Mouse (Mus musculus) erythroid progenitor cell, adult 5-6 weeks (primary cell): ENCODE measurements around the gene Hoxc6. TPM values are rescaled to one million over a fixed set of nuclear protein-coding genes. Genes with fewer than 3 reads are reported as not detected.

Experiments used
- ATAC-seq: replicated peaks from 2 replicates; pipeline ENCODE4 v1.8.0; 2016; ENCODE audit warnings: moderate number of reproducible peaks, mild to moderate bottlenecking, moderate TSS enrichment, inconsistent platforms; ENCODE audit not compliant: poor library complexity, low FRiP score, severe bottlenecking
- total RNA-seq, 2 experiments: library from RNA; stranded (forward) in 1 of 2; stranded (reverse) in 1 of 2; fragments of 150-400 nt in 1 of 2; fragments of 186-747, 209-891 nt in 1 of 2; gene quantifications; 2 replicates each; pipeline versions ENCODE4 v1.2.3 to v1.2.4; 2015 to 2017; ENCODE audit warnings: low replicate concordance in 2 of 2

The Hoxc6 gene
- total RNA-seq, 2 experiments from 2014 or later: not detected

DNA sequence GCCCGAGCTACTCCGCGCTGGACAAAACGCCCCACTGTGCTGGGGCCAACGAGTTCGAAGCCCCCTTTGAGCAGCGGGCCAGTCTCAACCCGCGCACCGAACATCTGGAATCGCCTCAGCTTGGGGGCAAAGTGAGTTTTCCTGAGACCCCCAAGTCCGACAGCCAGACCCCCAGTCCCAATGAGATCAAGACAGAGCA lies 30.8 kb upstream of the Hoxc6 start, which contains the start of gene Hoxc5:
Gene Hoxc5 (plus strand): TSS at position 132 of the 199 bp plus-strand sequence.
- ATAC-seq: no peak

DNA sequence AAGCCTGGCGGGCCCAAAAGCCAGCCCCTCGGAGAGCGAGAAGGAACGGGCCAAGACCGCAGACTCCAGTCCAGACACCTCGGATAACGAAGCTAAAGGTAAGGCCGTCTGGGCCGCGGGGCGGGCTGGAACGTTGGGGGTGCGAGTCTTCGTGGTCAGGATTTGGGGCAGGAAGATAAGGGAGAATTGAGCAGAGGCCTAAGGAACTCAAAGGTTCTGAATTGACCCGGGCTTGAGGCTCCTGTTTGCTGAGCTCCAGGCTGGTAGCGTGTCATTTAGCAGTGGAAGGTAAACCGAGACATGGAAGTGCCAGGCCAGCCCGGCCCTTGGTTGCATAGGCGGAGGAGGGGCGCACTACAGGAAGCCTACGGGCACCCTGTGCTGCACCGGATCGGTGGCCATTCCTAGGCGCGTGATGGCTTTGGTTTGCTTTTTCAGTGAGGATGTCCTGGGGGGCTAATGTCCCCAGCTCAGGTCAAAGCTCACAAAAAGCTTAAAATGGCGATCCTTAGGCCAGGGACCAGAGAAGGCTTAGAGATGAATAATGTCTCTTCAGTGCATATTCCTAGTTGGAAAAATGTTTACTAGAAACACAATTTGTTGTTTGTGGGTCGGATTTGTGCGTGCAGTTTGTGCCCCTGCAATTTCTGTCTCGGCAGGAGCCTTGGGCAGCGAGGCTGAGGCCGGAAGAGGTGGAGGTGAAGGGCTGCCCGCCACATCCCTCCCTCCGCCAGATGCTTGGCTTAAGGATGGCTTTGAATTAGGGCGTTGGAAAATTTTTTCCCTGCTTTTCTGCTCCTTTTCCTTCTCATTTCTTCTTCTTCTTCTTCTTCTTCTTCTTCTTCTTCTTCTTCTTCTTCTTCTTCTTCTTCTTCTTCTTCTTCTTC lies 30.3 kb upstream of the Hoxc6 start:
- no peak for ATAC-seq

DNA sequence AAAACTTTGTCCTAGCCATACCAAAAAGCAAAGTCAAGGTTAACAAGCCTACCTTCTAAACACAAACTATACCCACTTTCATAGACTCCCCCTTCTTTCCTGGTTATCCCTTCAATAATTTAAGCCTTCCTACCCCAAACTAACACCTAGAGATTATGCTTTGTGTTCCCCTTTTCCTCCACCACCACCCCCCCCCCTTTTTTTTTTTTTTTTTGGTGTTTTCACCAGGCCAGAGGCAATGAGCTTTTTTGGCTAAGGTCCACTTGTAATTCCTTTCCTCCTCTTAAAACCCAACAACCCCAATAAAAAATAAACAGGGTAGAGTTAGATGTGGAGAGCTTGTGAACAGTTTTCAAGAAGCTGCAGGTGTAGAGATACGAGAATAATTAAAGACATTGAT lies 28.8 kb upstream of the Hoxc6 start:
- ATAC-seq: no peak

DNA sequence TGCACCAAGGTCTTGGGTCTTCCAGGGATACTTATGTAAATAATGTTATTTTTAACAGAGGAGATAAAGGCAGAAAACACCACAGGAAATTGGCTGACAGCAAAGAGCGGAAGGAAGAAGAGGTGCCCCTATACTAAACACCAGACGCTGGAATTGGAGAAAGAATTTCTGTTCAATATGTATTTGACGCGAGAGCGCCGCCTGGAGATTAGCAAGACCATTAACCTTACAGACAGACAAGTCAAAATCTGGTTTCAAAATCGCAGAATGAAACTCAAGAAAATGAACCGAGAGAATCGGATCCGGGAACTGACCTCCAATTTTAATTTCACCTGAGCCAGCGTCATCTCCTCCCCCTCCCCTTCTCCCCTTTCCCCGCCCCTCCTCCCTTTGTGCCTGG lies 27.3 kb upstream of the Hoxc6 start:
- ATAC-seq: no peak

DNA sequence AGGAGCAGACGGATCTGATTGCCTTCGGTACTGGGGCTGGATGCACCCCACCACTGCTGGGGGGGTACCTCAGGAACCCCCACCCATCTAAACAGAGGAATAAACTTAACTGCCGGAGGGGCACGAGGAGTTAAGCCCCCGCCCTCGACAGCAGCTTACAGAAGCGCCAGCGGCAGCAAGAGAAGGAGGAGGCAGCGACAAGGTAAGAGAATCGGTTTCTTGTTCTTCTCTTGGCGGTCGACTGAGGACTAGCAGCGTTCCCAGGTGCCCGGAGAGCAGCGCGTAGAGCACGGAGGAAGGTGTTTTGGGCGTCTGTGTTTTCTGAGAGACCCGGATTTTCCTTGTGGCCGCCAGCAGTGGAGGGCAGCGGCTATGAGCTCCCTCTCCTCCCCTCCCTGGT lies 25.8 kb upstream of the Hoxc6 start:
- no peak for ATAC-seq

DNA sequence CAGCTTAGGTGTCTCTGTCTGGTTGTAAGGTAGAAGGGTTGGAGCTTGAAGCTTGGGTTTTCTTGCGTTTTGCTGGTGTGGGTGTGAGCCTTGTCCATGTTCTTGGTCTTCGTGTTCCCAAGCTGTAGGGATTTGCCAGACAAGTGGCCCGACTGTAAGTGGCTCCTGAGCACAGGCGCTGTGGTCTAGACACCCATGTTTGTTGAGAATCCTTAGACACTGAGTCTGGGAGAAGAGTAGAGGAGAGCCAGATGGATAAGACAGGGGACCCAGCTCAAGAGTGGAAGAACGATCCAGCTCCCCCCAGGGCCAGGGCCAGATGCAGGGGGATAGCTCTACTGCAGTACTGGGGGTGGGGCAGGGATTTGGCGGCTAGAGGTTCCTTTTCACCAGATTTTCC lies 25.3 kb upstream of the Hoxc6 start:
- ATAC-seq: no peak

DNA sequence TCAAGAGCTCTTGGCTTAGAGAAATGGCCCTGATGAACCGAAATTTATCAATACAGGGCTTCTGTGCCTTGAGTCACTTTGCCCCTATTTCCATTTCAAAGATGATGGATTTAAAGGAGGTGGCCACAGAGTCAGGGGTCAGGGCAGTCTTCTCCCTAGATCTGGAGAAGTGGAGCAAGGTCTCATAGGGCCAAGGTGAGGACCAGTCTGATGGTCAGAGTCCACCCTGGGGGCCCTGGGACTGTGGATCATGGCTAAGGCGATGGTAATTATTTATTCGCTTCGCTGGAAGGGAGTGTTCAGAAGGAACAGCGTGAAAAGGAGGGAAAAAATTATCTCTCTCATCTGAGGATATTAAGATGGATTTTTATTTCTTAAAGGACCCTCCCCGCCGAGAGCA lies 23.0 kb upstream of the Hoxc6 start:
- no peak for ATAC-seq

DNA sequence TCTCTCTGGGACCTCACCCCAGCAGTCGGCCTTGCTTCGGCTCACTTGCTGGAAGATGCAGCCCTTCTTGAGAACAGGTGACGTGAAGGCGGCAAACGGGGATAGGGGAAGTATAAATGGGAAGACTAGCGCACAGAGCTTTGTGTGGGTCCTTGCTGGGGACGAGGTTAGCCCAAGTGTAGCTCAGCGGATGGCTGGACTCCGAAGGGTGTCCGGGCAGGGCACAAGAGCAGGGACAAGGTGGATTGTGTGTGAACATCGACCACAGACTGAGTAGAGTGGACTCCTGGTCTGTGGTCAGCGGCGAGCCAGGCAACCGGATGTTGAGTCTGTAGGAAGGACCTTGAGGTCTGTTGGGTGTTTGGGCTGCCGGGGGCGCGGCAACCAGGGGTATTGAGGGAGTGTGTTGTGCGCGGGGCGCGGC lies 22.4 kb upstream of the Hoxc6 start:
- no peak for ATAC-seq

DNA sequence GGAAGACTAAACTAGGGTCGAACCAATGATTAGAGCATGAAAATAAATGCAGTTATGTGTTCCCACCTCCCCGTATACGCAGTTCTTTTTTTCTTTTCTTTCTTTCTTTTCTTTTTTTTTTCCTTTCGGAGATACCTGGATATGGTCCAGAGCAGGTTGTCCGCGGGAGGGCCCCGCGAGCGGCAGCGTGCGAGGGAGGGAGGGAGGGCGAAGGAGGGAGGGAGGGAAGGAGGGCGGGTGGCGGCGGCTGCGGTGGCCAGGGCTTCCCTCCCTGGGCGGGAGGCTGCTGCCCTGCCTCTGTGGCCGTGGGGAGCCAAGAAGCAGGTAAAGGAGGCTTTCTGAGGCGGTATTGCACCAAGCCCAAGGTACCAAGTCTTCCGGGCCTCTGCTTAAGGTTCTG lies 21.9 kb upstream of the Hoxc6 start, which contains the start of gene Hoxc9:
Gene Hoxc9 (plus strand): TSS at position 269 of the 400 bp plus-strand sequence.
- no peak for ATAC-seq

DNA sequence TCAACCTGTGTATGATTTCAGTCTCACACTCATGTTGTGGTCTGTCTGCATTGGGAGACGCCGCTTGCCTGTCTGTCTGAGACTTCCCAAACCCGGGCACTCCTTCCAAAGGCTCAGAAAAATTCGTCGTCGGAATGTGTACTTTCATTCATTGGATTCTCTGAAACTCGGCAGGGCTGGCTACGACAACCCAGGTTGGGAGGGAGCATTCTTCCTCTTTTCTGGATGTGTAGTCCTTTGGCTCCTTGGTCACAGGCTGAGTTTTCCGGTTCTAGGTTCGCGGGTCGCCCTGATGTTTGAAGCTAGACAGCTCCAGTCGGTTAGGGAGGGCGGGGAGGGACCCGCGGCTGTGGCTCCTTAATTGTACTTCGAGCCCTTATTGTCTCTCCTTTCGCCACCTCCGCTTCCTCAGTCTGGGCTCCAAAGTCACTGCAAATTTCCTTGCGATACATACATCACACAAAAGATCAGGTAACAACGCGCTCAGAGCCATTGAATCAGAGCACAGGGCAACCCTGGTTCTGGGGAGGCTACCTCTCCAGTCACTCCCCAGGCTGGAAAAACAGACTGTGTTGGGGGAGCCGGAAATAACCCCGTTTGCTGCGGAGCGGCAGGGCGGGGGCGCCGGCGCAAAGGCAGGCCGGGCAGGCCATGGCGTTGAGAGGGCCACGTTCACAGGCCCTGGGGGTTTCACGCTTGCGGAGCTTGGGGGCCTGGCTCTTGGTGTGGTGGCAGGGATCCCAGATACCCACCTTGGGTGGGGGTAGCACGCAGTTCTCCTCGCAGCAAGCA lies 21.2 kb upstream of the Hoxc6 start:
- no peak for ATAC-seq

DNA sequence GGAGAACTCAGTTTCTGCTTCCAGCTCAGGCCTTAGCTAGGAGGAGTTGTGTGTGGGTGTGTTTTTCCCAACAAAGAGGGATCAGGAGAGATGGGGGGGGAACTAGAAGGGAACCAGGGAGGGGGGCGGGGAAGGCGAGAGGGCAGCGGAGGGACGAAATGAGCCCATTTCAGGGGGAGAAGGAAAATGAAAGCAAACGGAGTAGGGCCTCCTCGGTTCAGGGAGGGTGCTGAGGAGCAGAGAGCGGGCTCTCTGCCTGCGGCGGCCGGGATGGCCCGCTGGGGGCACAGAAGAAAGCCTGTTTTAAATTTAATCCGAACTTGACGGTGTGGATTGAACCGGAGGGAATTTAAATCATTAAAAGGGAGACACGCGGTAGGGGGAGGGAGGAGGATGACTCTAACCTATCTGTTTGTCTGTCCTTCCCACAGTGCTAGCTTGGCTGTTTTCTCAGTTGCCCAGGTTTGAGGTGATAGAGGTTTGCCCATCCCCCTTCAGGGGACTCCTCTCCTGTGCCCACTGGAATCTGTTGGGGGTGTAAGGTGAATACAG lies 20.6 kb upstream of the Hoxc6 start:
- no peak for ATAC-seq

DNA sequence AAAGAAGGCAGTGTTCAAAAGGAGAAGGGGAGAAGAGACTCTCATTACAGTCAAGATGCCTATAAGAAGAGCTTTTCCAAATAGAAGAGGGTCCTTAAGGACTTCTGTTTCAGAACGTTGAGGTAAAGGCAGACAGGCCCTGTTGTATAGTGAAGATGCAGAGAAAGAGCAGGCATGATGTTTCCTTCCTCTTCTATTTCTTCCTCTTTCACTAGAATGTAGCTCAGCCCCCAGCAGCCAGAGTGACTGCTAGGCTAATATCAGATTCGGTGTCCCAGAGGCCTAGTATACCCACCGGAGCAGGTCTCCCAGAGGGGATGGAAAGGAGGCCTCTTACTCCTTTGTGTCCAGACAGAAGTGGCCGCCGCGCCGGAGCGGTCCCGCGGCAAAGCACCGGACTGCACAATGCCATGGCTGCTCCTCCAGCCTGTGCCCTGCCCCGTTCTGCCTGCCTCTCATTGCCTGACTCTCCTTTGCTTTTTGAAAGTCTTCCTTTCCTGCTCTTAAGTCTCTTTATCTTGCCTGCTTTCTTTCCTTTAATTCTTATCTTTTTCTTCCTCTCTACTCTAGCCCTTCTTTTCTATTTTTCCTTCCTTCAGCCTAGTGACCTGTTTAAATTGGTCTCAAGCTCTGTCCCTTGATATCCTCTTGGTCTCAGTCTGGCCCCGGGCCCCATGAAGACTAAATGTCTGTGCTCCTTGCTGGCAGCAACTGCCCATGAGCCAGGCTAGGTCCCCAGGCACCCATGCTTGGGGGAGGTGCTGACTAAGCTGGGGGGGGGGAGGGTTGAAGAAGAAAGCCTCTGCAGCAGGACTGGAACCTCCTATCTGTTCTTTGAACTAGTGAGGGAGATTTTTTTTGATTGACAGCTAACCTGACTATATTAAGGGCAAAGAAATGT lies 19.2 kb upstream of the Hoxc6 start:
- ATAC-seq: no peak

DNA sequence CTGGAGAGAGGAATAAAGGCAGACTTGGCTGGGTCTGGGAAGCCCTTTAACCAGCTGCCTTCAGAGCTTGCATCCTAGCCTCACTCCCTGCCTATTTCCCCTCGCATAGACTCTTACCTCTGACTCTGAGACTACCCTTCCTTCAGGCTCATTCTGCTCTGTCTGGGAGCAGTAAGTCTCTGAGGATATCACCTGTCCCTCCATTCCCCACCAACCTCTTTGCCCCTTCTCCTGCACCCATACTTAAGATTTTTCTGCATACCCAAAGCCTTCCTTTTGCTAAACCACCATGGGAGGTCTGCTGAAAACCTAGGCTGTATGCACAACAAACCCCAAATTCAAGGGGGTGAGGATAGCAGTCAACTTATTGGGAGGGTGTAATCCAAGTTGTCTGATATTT lies 18.1 kb upstream of the Hoxc6 start:
- no peak for ATAC-seq

DNA sequence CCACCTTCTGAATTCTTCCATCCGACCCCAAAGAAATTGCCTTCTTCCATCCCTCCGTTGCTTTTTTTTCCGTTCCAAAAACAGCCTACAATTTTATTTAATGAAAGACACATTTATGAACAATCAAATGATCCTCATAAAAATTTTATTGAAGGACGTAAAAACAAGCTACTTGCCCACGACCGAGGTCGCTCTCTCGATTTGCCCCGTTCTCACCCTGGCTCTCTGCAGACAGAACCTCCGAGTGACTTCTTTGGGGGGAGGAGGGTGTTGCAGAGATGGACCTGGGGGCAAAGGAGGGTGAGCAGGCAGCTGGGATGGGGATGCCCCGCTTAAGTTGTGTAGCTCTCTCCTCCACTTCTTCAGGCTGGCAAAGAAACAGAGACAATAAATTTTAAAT lies 17.7 kb upstream of the Hoxc6 start:
- ATAC-seq: no peak

DNA sequence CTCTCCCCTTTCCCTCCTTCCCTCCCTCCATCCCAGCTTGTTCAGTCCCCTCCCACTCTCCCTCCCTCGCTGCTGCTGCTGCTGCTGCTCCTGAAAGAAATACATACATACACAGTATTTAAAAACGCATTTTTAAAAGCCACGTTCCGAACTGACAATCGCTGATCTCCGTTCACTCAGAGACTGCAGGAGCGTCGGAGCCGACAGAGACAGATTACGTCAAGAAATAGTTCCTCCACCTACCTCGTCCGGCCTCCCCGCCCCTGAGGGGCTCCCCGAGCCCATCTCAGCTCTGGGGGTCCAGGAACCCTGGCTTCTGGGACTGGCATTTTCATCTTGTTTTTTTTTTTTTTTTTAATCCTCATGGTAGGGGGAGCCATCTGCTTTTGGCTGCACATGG lies 17.1 kb upstream of the Hoxc6 start:
- ATAC-seq: no peak

DNA sequence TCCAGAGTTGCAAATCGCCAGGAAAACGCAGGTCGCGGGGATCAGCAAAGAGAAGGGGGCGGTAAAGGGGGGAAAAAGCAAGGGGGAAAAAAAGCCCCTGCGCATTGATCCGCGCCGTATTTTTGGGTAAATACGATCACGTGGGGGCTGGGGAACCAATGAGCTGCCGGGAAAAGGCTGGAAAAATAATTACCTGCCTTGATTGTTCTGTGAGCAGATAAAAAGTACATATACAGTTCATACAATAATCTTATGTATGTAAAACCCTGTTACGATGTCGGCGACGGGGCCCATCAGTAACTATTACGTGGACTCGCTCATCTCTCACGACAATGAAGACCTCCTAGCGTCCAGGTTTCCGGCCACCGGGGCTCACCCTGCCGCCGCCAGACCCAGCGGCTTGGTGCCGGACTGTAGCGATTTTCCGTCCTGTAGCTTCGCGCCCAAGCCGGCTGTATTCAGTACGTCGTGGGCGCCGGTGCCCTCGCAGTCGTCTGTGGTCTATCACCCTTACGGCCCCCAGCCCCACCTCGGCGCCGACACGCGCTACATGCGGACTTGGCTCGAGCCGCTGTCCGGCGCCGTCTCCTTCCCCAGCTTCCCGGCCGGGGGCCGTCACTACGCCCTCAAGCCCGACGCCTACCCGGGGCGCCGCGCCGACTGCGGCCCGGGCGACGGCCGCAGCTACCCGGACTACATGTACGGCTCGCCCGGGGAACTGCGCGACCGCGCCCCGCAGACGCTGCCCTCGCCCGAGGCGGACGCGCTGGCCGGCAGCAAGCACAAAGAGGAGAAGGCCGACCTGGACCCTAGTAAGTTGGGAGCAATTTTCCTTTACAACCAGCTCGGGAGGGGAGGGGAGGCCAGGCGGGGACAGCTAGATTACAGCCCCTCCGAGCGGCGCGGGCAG lies 16.4 kb upstream of the Hoxc6 start:
- ATAC-seq: no peak

DNA sequence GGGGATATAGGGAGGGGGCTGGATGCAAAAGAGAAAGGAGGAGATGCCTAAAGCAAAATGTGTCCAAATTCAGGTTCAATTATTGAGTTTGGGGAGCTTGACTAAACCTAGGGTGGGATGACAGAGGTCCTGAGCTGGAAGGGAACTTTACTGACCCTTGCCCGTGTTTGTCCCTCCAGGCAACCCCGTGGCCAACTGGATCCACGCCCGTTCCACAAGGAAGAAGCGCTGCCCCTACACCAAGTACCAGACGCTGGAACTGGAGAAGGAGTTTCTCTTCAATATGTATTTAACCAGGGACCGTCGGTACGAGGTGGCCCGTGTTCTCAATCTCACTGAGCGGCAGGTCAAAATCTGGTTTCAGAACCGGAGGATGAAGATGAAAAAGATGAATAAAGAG lies 14.3 kb upstream of the Hoxc6 start:
- no peak for ATAC-seq

DNA sequence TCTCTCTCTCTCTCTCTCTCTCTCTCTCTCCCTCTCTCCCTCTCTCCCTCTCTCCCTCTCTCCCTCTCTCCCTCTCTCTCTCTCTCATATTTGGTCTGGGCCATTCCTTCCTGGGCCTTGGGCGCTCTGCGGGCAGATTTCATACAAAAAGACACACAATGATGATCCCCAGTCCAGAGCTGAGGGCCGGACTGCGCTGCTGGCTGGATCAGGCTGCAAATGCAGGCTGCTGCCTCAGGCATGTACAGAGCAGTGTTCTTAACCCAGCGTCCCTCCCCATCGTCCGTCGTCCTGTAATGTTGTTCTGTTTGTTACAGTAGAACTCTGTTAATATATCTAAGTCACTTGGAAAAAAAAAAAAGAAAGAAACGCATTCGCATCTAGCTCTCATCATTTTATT lies 13.5 kb upstream of the Hoxc6 start:
- ATAC-seq: no peak

DNA sequence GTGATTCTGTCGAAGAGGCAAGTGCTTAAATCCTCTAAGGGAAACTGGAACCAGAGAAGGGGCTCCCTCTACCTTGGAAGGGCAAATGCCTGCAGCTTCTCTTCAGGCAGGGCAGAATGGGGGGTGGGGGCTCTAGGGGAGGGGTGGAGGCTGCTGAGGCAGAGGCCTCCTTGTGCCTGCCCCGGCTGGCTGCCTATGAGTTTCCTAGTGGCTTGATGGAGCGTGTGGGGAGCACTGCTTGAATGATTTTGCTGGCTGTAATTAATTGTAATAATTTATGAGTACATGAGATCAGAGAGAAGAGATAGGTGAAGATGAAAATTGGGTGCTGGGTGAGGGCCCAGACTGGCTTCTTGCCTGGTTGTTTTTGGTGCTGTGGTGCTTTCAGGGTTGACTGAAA lies 13.1 kb upstream of the Hoxc6 start:
- ATAC-seq: no peak
